Mouse (Mus musculus) liver, embryonic 14.5 days (tissue): Measurements from ENCODE around the gene Gpr156. TPM values are rescaled to one million over a fixed set of nuclear protein-coding genes. Genes with fewer than 3 reads are reported as not detected.

ENCODE experiments used
- ATAC-seq: fragments of 200-750 bp; cut with Nextera tagmentation; 2 replicates; pipeline ENCODE4 v1.8.0; 2017; ENCODE audit warnings: moderate number of reproducible peaks, mild to moderate bottlenecking, moderate library complexity; ENCODE audit not compliant: insufficient read depth
- DNase-seq, 3 experiments: peaks; one replicate each; pipeline ENCODE4 v3.0.0-alpha.2; 2012 to 2013; ENCODE audit warnings: low read depth in 3 of 3, low spot score in 3 of 3
- H3K27ac ChIP-seq: fragments of 300-500 bp; sonication (generic); 2 replicates; pipeline ENCODE4 v1.5.1; 2014; ENCODE audit warnings: moderate library complexity, mild to moderate bottlenecking, control low read depth, inconsistent platforms
- H3K27me3 ChIP-seq: fragments of 300-500 bp; sonication (generic); 2 replicates; pipeline ENCODE4 v1.6.1; 2014; ENCODE audit warnings: mild to moderate bottlenecking, low read length, moderate library complexity; ENCODE audit not compliant: control insufficient read depth, insufficient read depth
- H3K36me3 ChIP-seq: fragments of 300-500 bp; sonication (generic); replicated peaks from 2 replicates; pipeline ENCODE4 v1.6.1; 2014; ENCODE audit warnings: low read depth; ENCODE audit not compliant: control insufficient read depth, insufficient read depth
- H3K4me1 ChIP-seq, 2 experiments: fragments of 200-500 bp in 1 of 2; fragments of 300-500 bp in 1 of 2; sonication (generic) in 1 of 2; replicated peaks; 2 replicates each; pipeline ENCODE4 v1.6.1; 2012 to 2014; ENCODE audit warnings: antibody characterized with exemption in 1 of 2, inconsistent platforms in 1 of 2, low read length in 1 of 2; ENCODE audit not compliant: control insufficient read depth in 2 of 2, insufficient read depth in 2 of 2
- H3K4me2 ChIP-seq: fragments of 300-500 bp; sonication (generic); 2 replicates; pipeline ENCODE4 v1.6.1; 2014; ENCODE audit warnings: low read depth, mild to moderate bottlenecking, control low read depth, moderate library complexity
- H3K4me3 ChIP-seq, 2 experiments: fragments of 200-500 bp in 1 of 2; fragments of 300-500 bp in 1 of 2; sonication (generic) in 1 of 2; 2 replicates each; pipeline ENCODE4 v1.5.1; 2012 to 2014; ENCODE audit warnings: low read depth in 2 of 2, low read length in 2 of 2, mild to moderate bottlenecking in 2 of 2, control low read depth in 1 of 2, inconsistent platforms in 1 of 2, moderate library complexity in 1 of 2; ENCODE audit not compliant: insufficient read depth in 1 of 2
- H3K9ac ChIP-seq: fragments of 300-500 bp; sonication (generic); replicated peaks from 2 replicates; pipeline ENCODE4 v1.6.1; 2014; ENCODE audit warnings: mild to moderate bottlenecking, control low read depth, moderate library complexity
- H3K9me3 ChIP-seq: fragments of 300-500 bp; sonication (generic); 2 replicates; pipeline ENCODE4 v1.6.1; 2016; ENCODE audit warnings: low read length, mixed read lengths; ENCODE audit not compliant: control insufficient read depth
- CTCF ChIP-seq: IDR thresholded peaks from 2 replicates; pipeline ENCODE4 v1.5.1; 2016; ENCODE audit warnings: antibody characterized with exemption, low read depth, control low read depth
- EP300 ChIP-seq: IDR thresholded peaks from 2 replicates; pipeline ENCODE4 v1.6.1; 2016; ENCODE audit warnings: antibody characterized with exemption, low read depth
- WGBS: fragments of 180-500 bp; shearing (Covaris S2); extraction: QIAGEN DNeasy Blood & Tissue Kit; methylation state at CpG from one replicate; pipeline ENCODE4 v1.1.7; 2014; ENCODE audit not compliant: insufficient replicate concordance; 5-methylcytosine and 5-hydroxymethylcytosine counted together
- polyA plus RNA-seq, 2 experiments: library from polyadenylated mRNA; depleted of rRNA in 1 of 2; stranded (reverse) in 1 of 2; unstranded in 1 of 2; fragments of >200 nt; fragmentation: Nextera tagmentation in 1 of 2; extraction: Ambion mirVana in 1 of 2; gene quantifications; 2 replicates each; pipeline versions ENCODE4 v1.2.1 to v1.2.3; 2012 to 2014

Gpr156 gene
- polyA plus RNA-seq, 2 experiments: 0.01 TPM; not detected in 1

DNA sequence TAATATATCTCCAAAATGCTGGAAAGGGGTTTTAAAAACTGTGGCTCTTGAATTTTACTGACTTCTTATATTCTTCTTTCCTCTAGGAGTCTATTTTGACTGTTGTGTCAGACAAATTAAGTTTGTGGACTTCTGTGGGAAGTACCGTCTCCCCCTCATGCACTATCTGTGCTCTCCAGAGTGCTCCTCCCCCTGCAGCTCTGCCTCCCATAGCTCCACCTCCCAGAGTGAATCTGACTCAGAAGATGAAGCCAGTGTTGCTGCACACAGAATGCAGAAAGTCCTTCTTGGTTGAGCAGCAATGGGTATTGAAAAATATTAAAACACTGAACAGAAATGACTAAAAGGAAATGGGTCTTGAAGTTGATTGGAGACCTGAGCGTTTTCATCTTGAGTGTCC, 35.1 kb upstream of the Gpr156 start:
- ATAC-seq (no peak), DNase-seq (no peak)
- H3K4me2 ChIP-seq: no peak overlapping the region
- no peak overlapping the region for H3K4me3 ChIP-seq
- H3K9ac ChIP-seq: no peak overlapping the region
- peaks cover 0 to 6% of the 10 kb centered on the region in 2 experiments; a peak in 3 of 4 replicates for H3K4me1 ChIP-seq
- WGBS: 49% methylated on average over 2 of the region's 2 CpGs
- no peaks in the 10 kb centered on the region for H3K9me3 ChIP-seq
- no peak for TF ChIP-seq EP300
- no peak for TF ChIP-seq CTCF
- H3K27ac ChIP-seq: no peak overlapping the region
- peaks cover 14% of the 10 kb centered on the region for H3K36me3 ChIP-seq
- no peaks in the 10 kb centered on the region for H3K27me3 ChIP-seq

GRCm38 (mm10) chr16:37888986-37889385, 27.3 kb upstream of the Gpr156 start:
- DNase-seq: no peak
- H3K27ac ChIP-seq: no peak overlapping the region
- H3K36me3 ChIP-seq: no peaks in the 10 kb centered on the region; the same call in 1 of the 2 replicates
- TF ChIP-seq EP300 (no peak), CTCF (no peak)
- no peak for ATAC-seq
- 70% methylated on average over 3 of the region's 3 CpGs for WGBS
- no peaks in the 10 kb centered on the region for H3K27me3 ChIP-seq
- H3K9ac ChIP-seq: no peak overlapping the region
- no peaks in the 10 kb centered on the region for H3K9me3 ChIP-seq
- H3K4me1 ChIP-seq: peaks cover 2 to 9% of the 10 kb centered on the region in 2 experiments; a peak in 3 of 4 replicates
- H3K4me3 ChIP-seq: no peak overlapping the region
- H3K4me2 ChIP-seq: no peak overlapping the region

GRCm38 (mm10) chr16:37892667-37893066, 23.6 kb upstream of the Gpr156 start:
- no peak for TF ChIP-seq EP300
- TF ChIP-seq CTCF: no peak

GRCm38 (mm10) chr16:37893381-37893780, 22.9 kb upstream of the Gpr156 start:
- Histone ChIP-seq H3K4me1 (peaks cover 4 to 13% of the 10 kb centered on the region in 2 experiments; a peak in 3 of 4 replicates), H3K9me3 (no peaks in the 10 kb centered on the region), H3K4me2 (no peak overlapping the region), H3K4me3 (no peak overlapping the region), H3K9ac (no peak overlapping the region), H3K27me3 (no peaks in the 10 kb centered on the region), H3K36me3 (no peaks in the 10 kb centered on the region; the same call in 1 of the 2 replicates), H3K27ac (no peak overlapping the region)
- WGBS: 49% methylated on average over 6 of the region's 6 CpGs
- TF ChIP-seq CTCF (no peak), EP300 (no peak)
- ATAC-seq: no peak
- DNase-seq: no peak

More at GRCm38 (mm10) chr16:37892667-37893066, 23.6 kb upstream of the Gpr156 start:
- Histone ChIP-seq H3K4me3 (no peak overlapping the region), H3K9me3 (no peaks in the 10 kb centered on the region), H3K36me3 (no peaks in the 10 kb centered on the region; the same call in 1 of the 2 replicates), H3K4me2 (no peak overlapping the region), H3K9ac (no peak overlapping the region), H3K27ac (no peak overlapping the region), H3K27me3 (no peaks in the 10 kb centered on the region), H3K4me1 (peaks cover 4 to 13% of the 10 kb centered on the region in 2 experiments; a peak in 3 of 4 replicates)
- no peak for ATAC-seq
- DNase-seq: no peak
- 55% methylated on average over 2 of the region's 2 CpGs for WGBS

DNA sequence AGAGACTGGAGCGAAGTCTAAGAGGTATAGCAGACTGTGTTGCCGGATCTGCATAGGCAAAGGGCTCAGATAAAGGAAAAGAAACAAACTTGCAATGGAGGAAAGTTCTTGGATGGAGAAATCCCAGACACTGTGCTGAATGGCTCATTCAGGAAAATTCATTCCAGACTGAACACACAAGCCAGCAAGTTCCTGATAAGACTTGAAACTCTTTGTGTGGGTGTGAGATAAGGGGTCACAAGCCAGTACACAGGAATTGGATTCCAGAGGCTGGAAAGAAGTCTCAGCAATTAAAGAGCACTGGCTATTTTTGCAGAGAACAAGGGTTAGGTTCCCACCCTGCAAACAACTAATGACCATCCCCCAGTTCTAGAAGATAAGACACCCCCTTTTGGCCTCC, 22.4 kb upstream of the Gpr156 start:
- Histone ChIP-seq H3K4me3 (no peak overlapping the region), H3K4me2 (no peak overlapping the region), H3K36me3 (no peaks in the 10 kb centered on the region; the same call in 1 of the 2 replicates), H3K9me3 (no peaks in the 10 kb centered on the region), H3K4me1 (peaks cover 4 to 13% of the 10 kb centered on the region in 2 experiments; a peak in 3 of 4 replicates), H3K27ac (no peak overlapping the region), H3K27me3 (no peaks in the 10 kb centered on the region), H3K9ac (no peak overlapping the region)
- peak in 1 of 3 experiments; percentile 23 for DNase-seq
- WGBS: 54% methylated on average over 2 of the region's 2 CpGs
- TF ChIP-seq CTCF (no peak), EP300 (no peak)
- no peak for ATAC-seq
